Mouse (Mus musculus) cerebellum, postnatal 36 days (tissue): ENCODE results near the gene Cyren.

Source experiments
- DNase-seq, 2 experiments: peaks; one replicate each; pipeline ENCODE4 v3.0.0; 2021 to 2022; ENCODE audit warnings: mixed read lengths in 2 of 2

Gene Cyren

GRCm38 (mm10) chr6:34865711-34866593, 11.9 kb downstream of the Cyren start:
- no peak for DNase-seq

GRCm38 (mm10) chr6:34865213-34865612, 12.6 kb downstream of the Cyren start:
- no peak for DNase-seq

- no peak for DNase-seq
Measured at GRCm38 (mm10) chr6:34863786-34864514, 13.9 kb downstream of the Cyren start.

DNA sequence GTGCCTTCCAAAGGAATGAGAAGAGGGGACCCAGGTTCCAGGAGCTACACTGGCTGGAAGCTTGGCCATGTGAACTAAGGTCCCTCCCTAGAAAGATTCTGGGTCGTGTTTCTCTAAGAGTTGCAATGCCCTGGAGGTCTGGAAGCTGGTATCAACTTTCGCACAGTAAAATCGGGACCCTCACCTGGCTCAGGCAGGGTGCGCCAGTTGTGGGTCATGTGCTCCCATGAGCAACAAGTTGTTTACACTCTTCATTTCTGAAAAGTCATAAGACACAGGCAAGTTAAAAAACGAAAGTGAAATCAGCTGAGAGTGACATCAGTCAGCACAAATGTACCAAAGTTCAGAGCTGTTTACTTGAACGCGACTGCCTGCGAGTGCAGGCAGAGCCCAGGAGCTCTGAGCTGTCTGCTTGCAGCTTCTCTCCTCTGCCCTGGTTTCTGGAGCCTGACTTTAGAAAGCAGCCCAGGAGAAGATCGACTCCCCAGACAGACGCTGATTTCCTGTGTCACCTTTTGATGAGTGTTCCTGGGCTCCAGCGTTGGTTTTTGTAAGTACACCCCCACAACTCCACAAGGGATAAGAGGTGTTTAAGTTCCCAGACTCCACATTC, 15.0 kb downstream of the Cyren start, which contains the start of gene Tmem140:
Gene Tmem140, plus strand, starts transcription at position 356 of the 613 bp plus-strand sequence.
- DNase-seq, result no peak

DNA sequence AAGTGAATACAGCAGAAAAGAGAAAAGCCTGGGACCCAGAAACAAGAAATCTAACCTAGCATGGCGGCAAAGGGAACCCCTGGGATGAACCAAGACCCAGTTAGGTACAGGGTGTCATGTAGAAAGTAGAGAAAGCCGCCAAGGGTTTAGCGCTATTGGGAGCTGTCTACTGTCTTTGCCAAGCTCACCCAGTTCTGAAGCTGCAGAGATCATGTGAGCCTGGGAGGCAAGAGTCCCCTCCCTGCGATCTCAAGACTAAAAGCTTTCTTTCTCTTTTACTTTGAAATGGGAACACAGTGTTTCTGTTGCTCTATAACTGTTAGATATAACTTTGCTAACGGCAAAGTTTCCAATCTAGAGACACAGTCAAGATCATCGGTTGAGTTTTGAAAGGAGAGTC, 15.5 kb downstream of the Cyren start:
- DNase-seq, result no peak

- no peak for DNase-seq
Measured at GRCm38 (mm10) chr6:34861546-34862053, 16.3 kb downstream of the Cyren start.

GRCm38 (mm10) chr6:34832352-34832751, 45.5 kb downstream of the Cyren start:
- DNase-seq, result no peak

- no peak for DNase-seq
Measured at GRCm38 (mm10) chr6:34824406-34824805, 53.5 kb downstream of the Cyren start.
